17 mouse cellular contexts compared by ENCODE assay signal in the genomic region with DNA sequence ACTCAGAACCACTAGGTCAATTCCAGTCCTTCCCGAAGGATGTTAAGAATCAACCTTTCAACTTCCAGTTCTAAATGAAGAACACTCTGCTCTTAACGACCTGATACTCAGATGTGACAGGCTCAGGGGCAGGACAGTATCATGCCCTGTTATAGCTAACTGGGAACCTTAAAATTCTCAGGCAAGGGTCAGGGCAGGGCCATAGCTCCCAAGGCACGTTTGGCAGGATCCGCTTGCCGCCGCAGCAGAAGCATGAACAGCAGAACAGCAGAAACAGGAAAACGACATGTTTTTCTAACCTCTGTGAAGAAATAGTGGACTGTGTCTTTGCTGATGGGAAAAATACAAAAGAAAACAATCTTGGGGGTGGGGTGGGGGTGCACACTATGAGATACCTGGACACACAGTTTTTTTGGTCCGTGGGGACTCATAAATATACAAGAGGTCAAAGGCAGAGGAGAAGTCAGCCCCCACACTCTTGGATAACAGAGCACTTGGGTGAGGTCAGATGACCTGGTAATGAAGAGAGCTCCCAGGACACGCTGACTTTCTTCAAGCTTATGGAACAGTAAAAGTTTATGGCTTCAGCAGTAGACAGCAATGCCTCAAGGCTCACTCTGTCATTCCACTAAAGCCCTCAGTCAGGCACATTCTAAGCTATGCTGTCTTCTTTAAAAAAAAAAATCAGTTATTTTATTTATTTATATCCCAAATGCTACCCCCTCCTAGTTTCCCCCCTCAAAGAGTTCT.
A peak's percentile ranks its signal among the peaks of the same experiment; 100 is the strongest.
DNase-seq lines count a peak whose midpoint lies in the region; ATAC-seq lines count a peak whose summit lies in the region.
"Had no signal": no experiment of that assay in that cellular context is flagged by ENCODE, and none has a peak within 500 bp of the region (broad histone marks: within the 10 kb centered on the region; RNA-seq: fewer than 3 reads in every experiment).

No protein-coding gene starts in this region.

- peaks cover 9% of the 10 kb centered on the region; the same call in 1 of the 2 replicates for H3K4me1 ChIP-seq in intestine, embryonic 16.5 days (ENCODE audit: control insufficient read depth, insufficient read depth, low read length)

- no peak overlapping the region for H3K27ac ChIP-seq in intestine, embryonic 16.5 days (ENCODE audit: low read length)
- H3K27ac ChIP-seq: embryonic facial prominence, embryonic 15.5 days; gastrocnemius, adult 2 months; heart, embryonic 15.5 days; hindbrain, embryonic 15.5 days; macrophage; midbrain, embryonic 15.5 days; neural tube, embryonic 13.5 days had no signal

- no peak overlapping the region for H3K4me3 ChIP-seq in intestine, embryonic 16.5 days (ENCODE audit: low read length)
- H3K4me3 ChIP-seq: embryonic facial prominence, embryonic 15.5 days; gastrocnemius, adult 2 months; heart, embryonic 15.5 days; hindbrain, embryonic 15.5 days; midbrain, embryonic 15.5 days; neural tube, embryonic 13.5 days had no signal

- H3K27me3 ChIP-seq in intestine, embryonic 16.5 days (replicated peaks; ENCODE audit: control insufficient read depth, insufficient read depth, low read length) = no peaks in the 10 kb centered on the region
- H3K27me3 ChIP-seq: embryonic facial prominence, embryonic 15.5 days; heart, embryonic 15.5 days; hindbrain, embryonic 15.5 days; midbrain, embryonic 15.5 days; neural tube, embryonic 13.5 days had no signal

- ATAC-seq in intestine, embryonic 16.5 days = peak; percentile 35; the same call in 1 of the 2 replicates
- ATAC-seq: midbrain, embryonic 15.5 days had no signal

- H3K9me3 ChIP-seq in intestine, embryonic 16.5 days (ENCODE audit: control insufficient read depth, low read length) = no peaks in the 10 kb centered on the region
- H3K9me3 ChIP-seq: embryonic facial prominence, embryonic 15.5 days; heart, embryonic 15.5 days; hindbrain, embryonic 15.5 days; midbrain, embryonic 15.5 days; neural tube, embryonic 13.5 days had no signal

- H3K36me3 ChIP-seq in intestine, embryonic 16.5 days (ENCODE audit: control insufficient read depth, insufficient read depth, low read length) = 0 out of 2 replicates have a peak, but pooled peaks cover 3% of the 10 kb centered on the region
- H3K36me3 ChIP-seq: hindbrain, embryonic 15.5 days; midbrain, embryonic 15.5 days; neural tube, embryonic 13.5 days had no signal

- DNase-seq in heart, adult 11 months = peak; percentile 81
- no peak for DNase-seq in heart, adult 18-20 months
- DNase-seq in embryo, embryonic 10 days (ENCODE audit: low spot score) = peak; percentile 54
- peak; percentile 34 for DNase-seq in kidney, postnatal 10 days
- DNase-seq in retina, embryonic 14.5 days (ENCODE audit: low spot score) = no peak
- no peak for DNase-seq in T-cell, adult 2 months (ENCODE audit: low spot score)
- DNase-seq in gastrocnemius, postnatal 4 days (ENCODE audit: low spot score in 2 of 2) = no peak
- DNase-seq: lung, adult 2 months; right cerebral cortex, postnatal 4 days had no signal

- WGBS in intestine, embryonic 16.5 days = 54% methylated on average over 9 of the region's 9 CpGs

- H3K9ac ChIP-seq in intestine, embryonic 16.5 days (ENCODE audit: low read depth, low read length) = no peak overlapping the region
- H3K9ac ChIP-seq: embryonic facial prominence, embryonic 15.5 days; heart, embryonic 15.5 days; hindbrain, embryonic 15.5 days; midbrain, embryonic 15.5 days; neural tube, embryonic 13.5 days had no signal

- H3K4me2 ChIP-seq in intestine, embryonic 16.5 days (ENCODE audit: low read depth, low read length) = no peak overlapping the region
- H3K4me2 ChIP-seq: embryonic facial prominence, embryonic 15.5 days; heart, embryonic 15.5 days; hindbrain, embryonic 15.5 days; midbrain, embryonic 15.5 days; neural tube, embryonic 13.5 days had no signal

Comparison
In these comparisons a context has a peak if more than half of its experiments do, and no peak if none do; other contexts are left out.
1. DNase-seq: peak in heart, adult 11 months (single experiment), embryo, embryonic 10 days (single experiment) and kidney, postnatal 10 days (single experiment); none in heart, adult 18-20 months (0 of 2), retina, embryonic 14.5 days (single experiment), T-cell, adult 2 months (single experiment) and gastrocnemius, postnatal 4 days (0 of 2).